Mouse (Mus musculus) Patski (cell line): Measurements from ENCODE around the gene Hgd. TPM values are rescaled to one million over a fixed set of nuclear protein-coding genes. Genes with fewer than 3 reads are reported as not detected.
"Not testable (repeated sequence)": the region's sequence is repeated elsewhere in the genome, so short reads cannot be mapped to it uniquely, and the experiment has no call there.

Experiments used
- ATAC-seq: fragments of 100-300 bp; one replicate; pipeline ENCODE4 v1.8.0; 2021
- CTCF ChIA-PET: fragments of 350-600 bp; sonication (Branson Sonifier 250); formaldehyde crosslinking; loops from one replicate; lab custom pipeline; 2022; ENCODE audit warnings: inconsistent platforms; lab: Charles Lee
- POLR2A ChIA-PET: fragments of 350-600 bp; sonication (Branson Sonifier 250); formaldehyde crosslinking; loops from one replicate; lab custom pipeline; 2022; ENCODE audit warnings: antibody characterized with exemption, inconsistent platforms; lab: Charles Lee
- DNase-seq: peaks from one replicate; pipeline ENCODE4 v3.0.0-alpha.2; 2011; ENCODE audit warnings: low read depth, low spot score
- H3K27me3 ChIP-seq: fragments of 371-371 bp; one replicate; pipeline ENCODE4 v1.5.1; 2021
- CTCF ChIP-seq: fragments of 100-300 bp; IDR thresholded peaks from one replicate; pipeline ENCODE4 v1.5.1; 2021
- in situ Hi-C: fragments of 300-500 bp; cut with MboI; formaldehyde crosslinking; loops from 3 replicates; pipeline ENCODE4 v1.11.1; 2018; ENCODE audit warnings: low pct_unique_long_range_greater_than_20kb, mixed read lengths
- polyA plus RNA-seq: library from polyadenylated mRNA; unstranded; gene quantifications from one replicate; pipeline ENCODE4 v1.2.3, GENCODE M21; 2021

Gene Hgd
- polyA plus RNA-seq, 1 experiment from 2014 or later: 0.09 TPM

- TF ChIP-seq CTCF: no peak
- POLR2A ChIA-PET: no interaction called here
- H3K27me3 ChIP-seq: no peaks in the 10 kb centered on the region
- ATAC-seq (no peak), DNase-seq (no peak)
- in situ Hi-C loops: no loop called here
- CTCF ChIA-PET: no interaction called here
Observed at GRCm38 (mm10) chr16:37622919-37623318, 43.0 kb downstream of the Hgd start.

DNA sequence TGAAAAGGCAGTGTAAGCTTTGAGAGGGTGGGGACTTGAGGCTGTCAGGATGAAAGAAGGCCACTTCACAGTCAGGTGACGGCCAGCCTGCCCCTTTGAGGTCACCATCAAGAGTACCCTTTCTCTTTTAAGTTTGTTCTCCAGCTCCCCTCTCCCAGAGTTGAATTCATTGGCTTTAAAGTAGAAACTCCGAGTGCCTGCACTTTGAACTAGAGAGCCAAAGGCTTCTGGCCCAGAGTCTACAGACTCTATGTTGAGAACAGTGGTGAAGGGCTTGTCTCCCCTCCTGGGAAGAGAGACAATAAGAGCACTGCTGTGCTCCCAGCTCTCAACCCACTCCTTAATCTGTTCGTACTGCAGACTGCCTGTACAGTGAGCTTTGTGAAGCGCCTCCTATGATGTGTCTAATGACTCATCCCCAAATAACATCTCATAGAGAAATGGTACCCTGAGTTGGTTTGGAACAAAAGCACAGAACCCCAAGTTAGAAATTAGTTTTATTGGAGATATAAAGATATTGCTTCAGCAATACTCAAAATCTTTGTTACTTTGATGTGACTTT, 46.5 kb downstream of the Hgd start:
- in situ Hi-C loops: no loop called here
- TF ChIP-seq CTCF: no peak
- ATAC-seq (no peak), DNase-seq (no peak)
- ChIA-PET CTCF (no interaction called here), POLR2A (no interaction called here)
- no peaks in the 10 kb centered on the region for H3K27me3 ChIP-seq

DNA sequence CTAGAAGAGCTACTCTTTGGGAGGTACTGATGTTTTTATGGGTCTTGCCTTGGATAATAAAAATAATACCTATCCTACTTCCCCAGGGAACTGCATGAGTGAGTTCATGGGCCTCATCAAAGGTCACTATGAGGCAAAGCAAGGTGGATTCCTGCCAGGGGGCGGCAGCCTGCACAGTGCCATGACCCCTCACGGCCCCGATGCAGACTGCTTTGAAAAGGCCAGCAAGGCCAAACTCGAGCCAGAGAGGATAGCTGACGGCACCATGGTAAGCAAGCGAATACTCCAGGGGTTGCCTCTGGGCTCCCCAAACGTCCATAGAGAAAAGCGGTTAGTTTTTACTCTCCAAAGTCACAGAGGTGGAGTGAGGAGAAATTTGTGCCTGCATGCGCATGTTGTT, 48.4 kb downstream of the Hgd start:
- in situ Hi-C loops: no loop called here
- no peaks in the 10 kb centered on the region for H3K27me3 ChIP-seq
- no peak for DNase-seq
- no peak for TF ChIP-seq CTCF
- ChIA-PET CTCF (interaction anchor here (2.6 kb wide), 1 partner anchor 10 kb away, joined by 8 read pairs; no protein-coding TSS in a partner anchor), POLR2A (no interaction called here)
- no peak for ATAC-seq

GRCm38 (mm10) chr16:37629011-37629410, 49.1 kb downstream of the Hgd start:
- no peaks in the 10 kb centered on the region for H3K27me3 ChIP-seq
- no peak for TF ChIP-seq CTCF
- ATAC-seq (no peak), DNase-seq (no peak)
- in situ Hi-C loops: no loop called here
- ChIA-PET POLR2A (no interaction called here), CTCF (interaction anchor here (2.6 kb wide), 1 partner anchor 11 kb away, joined by 8 read pairs; no protein-coding TSS in a partner anchor)

- H3K27me3 ChIP-seq: no peaks in the 10 kb centered on the region
- no peak for TF ChIP-seq CTCF
- ATAC-seq (no peak), DNase-seq (no peak)
- POLR2A ChIA-PET: no interaction called here
- in situ Hi-C loops: no loop called here
- CTCF ChIA-PET: interaction anchor here (1.1 to 1.8 kb wide), 2 partner anchors 15 to 48 kb away, joined by 4 to 7 read pairs; no protein-coding TSS in a partner anchor
Observed at GRCm38 (mm10) chr16:37634578-37634977, 54.6 kb downstream of the Hgd start.

DNA sequence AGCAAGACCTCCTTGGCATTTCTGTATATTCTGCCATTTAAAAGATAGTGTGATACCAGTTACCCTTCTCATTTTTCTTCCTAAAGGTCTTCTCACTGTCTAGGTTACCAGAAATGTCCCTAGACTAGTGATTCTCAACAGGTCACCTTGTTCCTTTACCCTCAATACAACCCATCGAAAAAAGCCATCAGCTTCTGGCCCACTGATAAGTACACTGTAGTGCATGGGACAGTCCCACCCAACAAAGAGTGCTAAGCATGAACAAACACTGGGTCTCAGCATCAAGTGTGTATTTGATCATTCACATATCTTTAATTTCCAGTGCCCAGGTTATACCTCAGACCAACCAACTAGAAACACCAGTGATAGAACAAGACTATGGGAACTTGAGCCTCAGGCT, 55.1 kb downstream of the Hgd start:
- TF ChIP-seq CTCF: no peak
- CTCF ChIA-PET: interaction anchor here (1.0 to 1.8 kb wide), 3 partner anchors 8 to 47 kb away, joined by 3 to 7 read pairs (median 4); no protein-coding TSS in a partner anchor
- POLR2A ChIA-PET: no interaction called here
- DNase-seq: no peak
- ATAC-seq: no peak
- in situ Hi-C loops: no loop called here
- H3K27me3 ChIP-seq: no peaks in the 10 kb centered on the region

DNA sequence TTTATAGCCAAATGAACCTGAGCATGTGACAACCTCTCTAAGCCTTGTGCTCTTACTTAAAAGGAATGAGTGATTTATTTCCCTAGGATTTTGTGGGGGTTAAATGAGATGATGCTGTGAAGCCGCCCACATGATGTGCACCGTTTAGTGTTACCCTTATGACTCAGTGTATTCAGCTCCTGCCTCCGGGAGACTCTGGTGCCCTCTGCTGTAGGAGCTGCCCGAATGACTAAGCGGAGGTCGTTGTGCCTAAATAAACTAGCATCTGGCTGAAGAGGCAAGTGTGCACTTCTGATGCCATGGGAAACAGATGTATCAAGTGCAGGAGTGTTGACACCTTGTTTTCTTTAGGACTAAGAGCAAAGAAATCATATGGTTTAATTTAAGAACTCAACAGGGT, 56.2 kb downstream of the Hgd start:
- DNase-seq (no peak), ATAC-seq (peak; percentile 31)
- in situ Hi-C loops: no loop called here
- POLR2A ChIA-PET: no interaction called here
- CTCF ChIA-PET: interaction anchor here (1.0 to 1.8 kb wide), 3 partner anchors 9 to 48 kb away, joined by 3 to 7 read pairs (median 4); no protein-coding TSS in a partner anchor
- no peaks in the 10 kb centered on the region for H3K27me3 ChIP-seq
- peak; percentile 70 for TF ChIP-seq CTCF

GRCm38 (mm10) chr16:37637802-37638201, 57.8 kb downstream of the Hgd start:
- in situ Hi-C loops: no loop called here
- H3K27me3 ChIP-seq: no peaks in the 10 kb centered on the region
- ATAC-seq (no peak), DNase-seq (no peak)
- ChIA-PET POLR2A (no interaction called here), CTCF (interaction anchor here (0.7 kb wide), 1 partner anchor 345 kb away, joined by 3 read pairs; no protein-coding TSS in a partner anchor)
- TF ChIP-seq CTCF: no peak

DNA sequence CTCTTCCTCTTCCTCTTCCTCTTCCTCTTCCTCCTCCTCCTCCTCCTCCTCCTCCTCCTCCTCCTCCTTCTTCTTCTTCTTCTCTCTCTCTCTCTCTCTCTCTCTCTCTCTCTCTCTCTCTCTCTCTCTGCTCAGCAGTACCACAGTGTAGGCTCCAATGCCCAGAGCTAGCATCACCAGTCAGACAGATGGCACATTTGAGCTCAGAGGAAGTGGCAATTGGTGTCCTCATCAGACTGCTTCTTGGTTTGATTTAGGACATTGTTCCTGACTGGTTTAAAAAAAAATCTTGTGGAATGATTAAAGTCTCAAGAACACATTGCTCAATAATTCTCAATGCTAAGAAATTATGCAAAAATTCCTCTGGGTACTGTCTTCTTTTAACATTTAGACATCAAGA, 60.6 kb downstream of the Hgd start:
- DNase-seq, in situ Hi-C loops, POLR2A ChIA-PET, CTCF ChIA-PET, H3K27me3 ChIP-seq, ATAC-seq: not testable (repeated sequence)

DNA sequence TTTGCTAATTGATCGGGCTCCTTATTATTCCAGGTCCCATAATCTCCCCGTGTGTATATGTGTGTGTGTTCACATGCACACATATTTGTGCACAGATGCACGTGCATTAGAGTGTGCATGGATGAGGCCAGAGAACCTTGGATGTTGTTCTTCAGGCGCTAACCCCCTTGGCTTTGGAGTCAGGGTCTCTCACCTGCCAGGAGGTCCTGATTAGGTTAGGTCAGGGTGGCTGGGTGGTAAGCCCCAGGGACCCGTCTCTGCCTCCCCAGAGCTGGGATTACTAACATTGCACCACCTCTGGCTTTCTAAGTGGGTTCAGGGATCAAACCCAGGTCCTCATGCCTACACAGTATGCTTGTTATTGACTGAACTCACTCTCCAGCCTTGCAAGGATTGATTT, 64.5 kb downstream of the Hgd start:
- ChIA-PET CTCF (no interaction called here), POLR2A (no interaction called here)
- no peak for ATAC-seq
- H3K27me3 ChIP-seq: no peaks in the 10 kb centered on the region
- in situ Hi-C loops: no loop called here
- DNase-seq: no peak
- no peak for TF ChIP-seq CTCF

- ChIA-PET CTCF (no interaction called here), POLR2A (no interaction called here)
- DNase-seq (no peak), ATAC-seq (no peak)
- H3K27me3 ChIP-seq: no peaks in the 10 kb centered on the region
- TF ChIP-seq CTCF: no peak
- in situ Hi-C loops: no loop called here
Observed at GRCm38 (mm10) chr16:37645211-37645610, 65.3 kb downstream of the Hgd start.
